Mouse (Mus musculus) bone marrow macrophage, adult 2 months (primary cell): ENCODE data around the gene Trpc4ap.

Source experiments
- CTCF ChIP-seq: IDR thresholded peaks from 2 replicates; pipeline ENCODE4 v1.5.1; 2012; ENCODE audit warnings: low read depth, mild to moderate bottlenecking, low read length, moderate library complexity
- POLR2A ChIP-seq: IDR thresholded peaks from 2 replicates; pipeline ENCODE4 v1.6.1; 2012; ENCODE audit warnings: mild to moderate bottlenecking, low read depth, low read length, borderline replicate concordance

GRCm38 (mm10) chr2:155710557-155710956, 18.4 kb upstream of the Trpc4ap start:
- TF ChIP-seq POLR2A (no peak), CTCF (no peak)
